Mouse (Mus musculus) mature B cell (primary cell): ENCODE data around the gene Dnmt1.
"Not testable (repeated sequence)": the region's sequence is repeated elsewhere in the genome, so short reads cannot be mapped to it uniquely, and the experiment has no call there.

ENCODE experiments used
- in situ Hi-C: fragments of 300-500 bp; cut with MboI; formaldehyde crosslinking; loops from 2 replicates; pipeline ENCODE4 v1.14.3; 2019

Gene Dnmt1

GRCm38 (mm10) chr9:20959430-20959938 is at the start of gene Dnmt1:
Gene Dnmt1, minus strand, starts transcription at chr9:20959888.
- in situ Hi-C loops, result no loop called here

GRCm38 (mm10) chr9:21008007-21008406 is 48.3 kb upstream of the Dnmt1 start:
- in situ Hi-C loops, result loop anchor here (10.0 to 25.0 kb wide), 2 partner anchors 113 to 129 kb away; partner anchors contain the start of genes Cdc37, Eif3g and Tyk2

- in situ Hi-C loops, result loop anchor here (10.0 to 25.0 kb wide), 2 partner anchors 113 to 130 kb away; partner anchors contain the start of genes Cdc37, Eif3g and Tyk2
These were observed 47.7 kb upstream of the Dnmt1 start for GRCm38 (mm10) chr9:21007313-21007952.

- in situ Hi-C loops, result loop anchor here (10.0 to 25.0 kb wide), 2 partner anchors 108 to 134 kb away; partner anchors contain the start of genes Cdc37, Eif3g and Tyk2
These were observed 43.2 kb upstream of the Dnmt1 start, which contains the start of gene Mrpl4 for GRCm38 (mm10) chr9:21002627-21003551. Gene Mrpl4, plus strand, starts transcription at chr9:21002738.

GRCm38 (mm10) chr9:21002270-21002626 is 42.6 kb upstream of the Dnmt1 start:
- in situ Hi-C loops, result loop anchor here (10.0 to 25.0 kb wide), 2 partner anchors 107 to 135 kb away; partner anchors contain the start of genes Cdc37, Eif3g and Tyk2

DNA sequence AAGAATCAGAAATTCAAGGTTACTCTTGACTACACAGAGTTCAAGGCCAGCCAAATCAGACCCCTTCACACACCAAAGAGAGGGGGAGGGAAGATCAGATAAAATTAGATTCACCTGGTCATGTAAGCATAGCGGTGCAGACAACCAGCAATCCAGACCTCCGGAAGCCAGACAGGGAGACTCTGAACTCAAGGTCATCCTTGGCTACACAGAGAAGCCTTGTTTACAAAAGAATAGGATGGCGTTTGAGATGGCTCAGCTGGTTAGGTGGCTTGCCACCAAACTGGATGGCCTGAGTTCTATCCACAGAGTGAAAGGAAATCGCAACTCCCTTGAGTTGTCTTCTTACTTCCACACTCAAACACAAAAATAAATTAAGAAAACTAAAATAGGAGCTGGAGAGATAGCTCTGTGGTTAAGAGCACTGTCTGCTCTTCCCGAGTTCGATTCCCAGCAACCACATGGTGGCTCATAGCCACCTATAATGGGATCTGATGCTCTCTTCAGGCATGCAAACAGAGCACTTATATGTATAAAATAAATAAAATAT is 42.0 kb upstream of the Dnmt1 start:
- in situ Hi-C loops, result loop anchor here (10.0 to 25.0 kb wide), 2 partner anchors 107 to 136 kb away; partner anchors contain the start of genes Cdc37, Eif3g and Tyk2

DNA sequence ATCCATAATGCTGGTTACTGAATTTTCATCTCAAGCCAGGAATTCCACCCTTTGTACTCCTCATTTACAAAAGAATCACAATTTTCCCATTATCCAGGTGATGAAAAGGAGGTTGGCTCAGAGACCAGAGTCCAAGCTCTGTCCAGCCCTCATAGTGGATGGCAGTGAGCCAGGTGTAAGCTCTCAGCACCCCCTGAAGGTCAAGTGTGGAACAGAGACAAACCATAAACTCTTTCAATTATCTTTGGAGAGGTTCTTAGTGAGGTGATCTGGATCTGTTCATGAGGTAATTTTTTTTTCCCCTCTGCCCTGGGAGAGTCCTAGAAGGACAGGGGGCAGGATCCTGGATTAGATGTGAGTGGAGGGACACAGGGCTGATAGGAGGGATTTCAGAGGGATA is 41.1 kb upstream of the Dnmt1 start:
- in situ Hi-C loops, result loop anchor here (10.0 to 25.0 kb wide), 2 partner anchors 106 to 136 kb away; partner anchors contain the start of genes Cdc37, Eif3g and Tyk2

- in situ Hi-C loops, result not testable (repeated sequence)
These were observed 38.6 kb upstream of the Dnmt1 start for GRCm38 (mm10) chr9:20998337-20998736.

- in situ Hi-C loops, result no loop called here
These were observed 37.4 kb upstream of the Dnmt1 start for GRCm38 (mm10) chr9:20997065-20997464.

GRCm38 (mm10) chr9:20995069-20995468 is 35.4 kb upstream of the Dnmt1 start:
- in situ Hi-C loops, result no loop called here

GRCm38 (mm10) chr9:20993165-20993898 is 33.6 kb upstream of the Dnmt1 start:
- in situ Hi-C loops, result no loop called here

DNA sequence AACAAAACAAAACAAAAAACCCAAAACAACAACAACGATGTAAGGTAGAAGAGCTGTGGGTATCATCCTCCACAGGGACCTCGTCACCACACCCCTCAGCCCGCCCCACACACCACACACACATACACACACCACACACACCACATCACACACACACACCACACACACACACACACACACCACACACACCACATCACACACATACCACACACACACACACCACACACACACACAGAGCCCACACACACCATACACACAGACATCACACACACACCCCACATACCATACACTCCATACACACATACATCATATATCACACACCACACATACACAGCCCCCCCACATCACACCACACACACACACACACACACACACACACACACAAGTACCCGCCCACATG is 31.9 kb upstream of the Dnmt1 start:
- in situ Hi-C loops, result no loop called here

- in situ Hi-C loops, result no loop called here
These were observed 31.2 kb upstream of the Dnmt1 start for GRCm38 (mm10) chr9:20990861-20991260.

GRCm38 (mm10) chr9:20987953-20988352 is 28.3 kb upstream of the Dnmt1 start:
- in situ Hi-C loops, result no loop called here

GRCm38 (mm10) chr9:20986952-20987686 is 27.4 kb upstream of the Dnmt1 start:
- in situ Hi-C loops, result no loop called here

DNA sequence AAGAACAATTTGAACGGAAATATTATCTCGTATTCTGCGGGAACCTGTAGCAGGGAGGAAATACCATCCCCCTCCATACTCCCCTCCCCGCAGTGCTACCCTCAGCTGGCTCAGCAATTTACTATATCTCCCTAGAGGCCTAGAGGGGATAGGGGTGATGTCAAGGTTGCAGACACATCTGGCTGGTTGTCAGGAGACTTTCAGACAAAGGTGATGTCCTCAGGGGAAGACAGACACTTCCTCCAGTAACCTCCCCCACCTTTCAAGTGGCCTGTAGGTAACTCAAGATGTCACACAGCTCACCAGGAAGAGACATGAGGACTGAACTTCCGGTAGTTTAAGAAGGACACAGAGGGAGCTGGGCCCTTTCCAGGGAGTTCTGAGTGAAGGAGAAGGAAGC is 23.5 kb upstream of the Dnmt1 start:
- in situ Hi-C loops, result no loop called here

- in situ Hi-C loops, result no loop called here
These were observed 22.5 kb upstream of the Dnmt1 start for GRCm38 (mm10) chr9:20982171-20982570.

- in situ Hi-C loops, result no loop called here
These were observed 20.1 kb upstream of the Dnmt1 start for GRCm38 (mm10) chr9:20979769-20980168.

DNA sequence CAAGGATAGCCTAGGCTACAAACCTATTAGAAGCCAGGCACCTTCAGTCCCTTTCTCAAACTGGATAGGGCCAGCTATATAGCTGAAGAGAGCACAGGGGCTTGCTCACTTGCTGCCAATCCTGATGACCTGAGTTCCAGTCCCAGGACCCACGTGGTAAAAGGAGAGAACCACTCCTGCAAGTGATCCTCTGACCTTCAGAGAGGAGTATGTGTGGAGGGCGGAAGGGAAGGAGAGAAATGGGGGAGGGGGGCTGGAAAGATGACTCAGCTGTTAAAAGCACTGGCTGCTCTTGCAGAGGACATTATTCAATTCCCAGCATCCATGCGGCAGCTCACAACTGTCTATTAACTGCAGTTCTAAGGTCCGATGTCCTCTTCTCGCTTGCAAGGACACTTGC is 19.5 kb upstream of the Dnmt1 start:
- in situ Hi-C loops, result no loop called here

- in situ Hi-C loops, result no loop called here
These were observed 18.9 kb upstream of the Dnmt1 start for GRCm38 (mm10) chr9:20978409-20979095.
